ENCODE assay signal across 26 mouse cellular contexts in genomic region chr1:43766328-43766727, GRCm38 (mm10). TPM values are rescaled to one million over a fixed set of nuclear protein-coding genes. Genes with fewer than 3 reads are reported as not detected.
DNase-seq lines count a peak whose midpoint lies in the region; ATAC-seq and TF ChIP-seq lines count a peak whose summit lies in the region.
"Had no signal": no experiment of that assay in that cellular context is flagged by ENCODE, and none has a peak within 500 bp of the region (broad histone marks: within the 10 kb centered on the region; RNA-seq: fewer than 3 reads in every experiment).

No protein-coding gene starts in this region.

- no peak for ATAC-seq in erythroid progenitor cell, adult 5-6 weeks (replicated peaks; ENCODE audit: low FRiP score, poor library complexity, severe bottlenecking)
- ATAC-seq: activated CD4-positive, CD25-positive, alpha-beta regulatory T cell, adult 4 months; CD4-positive, CD25-positive, alpha-beta regulatory T cell, adult 4 months; forebrain, embryonic 16.5 days; inflammation-experienced regulatory T-cells, adult 6 months; intestine, postnatal 0 days; Patski had no signal

- intact Hi-C loops in left cerebral cortex, postnatal 4 days (cut with DNase I) = loop anchor here (10.0 kb wide), 2 partner anchors 168 to 278 kb away; partner anchors contain the start of gene Tpp2

- no peak for TF ChIP-seq RAD21 in CH12.LX (IDR thresholded peaks at IDR 0.05; ENCODE audit: low read depth, low read length)

- dilution Hi-C loops in CH12.LX (cut with MboI; ENCODE audit: extremely low pct_ligation_motif_present, extremely low pct_unique_long_range_greater_than_20kb, low sequenced_read_pairs) = no loop called here

- H3K4me1 ChIP-seq in CH12.LX (ENCODE audit: control insufficient read depth in 1 of 2, insufficient read depth in 2 of 2) = no peaks in the 10 kb centered on the region
- H3K4me1 ChIP-seq: forebrain, embryonic 12.5 days; heart, embryonic 12.5 days; hindbrain, embryonic 15.5 days had no signal

- no peaks in the 10 kb centered on the region for H3K9me3 ChIP-seq in CH12.LX (replicated peaks; ENCODE audit: low read length)
- H3K9me3 ChIP-seq: embryonic facial prominence, embryonic 15.5 days; forebrain, embryonic 12.5 days; heart, embryonic 12.5 days; hindbrain, embryonic 15.5 days had no signal

- peak; percentile 71 to 84 for DNase-seq in adrenal gland, adult (ENCODE audit: inconsistent age in 2 of 2, low spot score in 1 of 2)
- no peak for DNase-seq in adrenal gland, adult 18-20 months (ENCODE audit: low spot score in 2 of 2)
- peak; percentile 34 for DNase-seq in CH12.LX (ENCODE audit: extremely low read depth)
- DNase-seq in adrenal gland, postnatal 14 days = peak; percentile 48
- peak; percentile 16 for DNase-seq in induced T-regulatory cell, adult 2 months (ENCODE audit: low read depth)
- DNase-seq in left cerebral cortex, postnatal 4 days = no peak
- DNase-seq in urinary bladder, postnatal 10 days (ENCODE audit: low spot score) = no peak
- DNase-seq: cerebellum, adult 2 months; cerebellum, postnatal 10 days; embryo, embryonic 11 days; gastrocnemius, postnatal 14 days; kidney, adult 8-10 months had no signal

- H3K27ac ChIP-seq in CH12.LX (ENCODE audit: insufficient read depth, low read depth) = no peak overlapping the region
- H3K27ac ChIP-seq: embryonic facial prominence, embryonic 15.5 days; forebrain, embryonic 12.5 days; hindbrain, embryonic 15.5 days had no signal

- peaks cover 25 to 90% of the 10 kb centered on the region in 2 experiments for H3K36me3 ChIP-seq in CH12.LX (replicated peaks in 1 of 2; ENCODE audit: control insufficient read depth in 1 of 2, insufficient read depth in 1 of 2, low read length in 1 of 2)

- TF ChIP-seq CTCF in CH12.LX (conservative IDR thresholded peaks at IDR 0.05 in 1 of 2, IDR thresholded peaks at IDR 0.05 in 1 of 2; ENCODE audit: low read depth in 2 of 2, low read length in 2 of 2) = no peak

- no peak overlapping the region for H3K9ac ChIP-seq in CH12.LX (ENCODE audit: insufficient read depth, low read depth)
- H3K9ac ChIP-seq: embryonic facial prominence, embryonic 15.5 days; forebrain, embryonic 12.5 days; heart, embryonic 12.5 days; hindbrain, embryonic 15.5 days had no signal

- no peak for TF ChIP-seq EP300 in CH12.LX (IDR thresholded peaks at IDR 0.05; ENCODE audit: low read length)

- no peaks in the 10 kb centered on the region for H3K27me3 ChIP-seq in CH12.LX (replicated peaks)
- H3K27me3 ChIP-seq: embryonic facial prominence, embryonic 15.5 days; forebrain, embryonic 12.5 days; heart, embryonic 12.5 days; hindbrain, embryonic 15.5 days; Patski had no signal

- no peak for TF ChIP-seq POLR2A in CH12.LX (IDR thresholded peaks at IDR 0.05; ENCODE audit: low read depth, low read length)

- H3K79me2 ChIP-seq in CH12.LX (replicated peaks; ENCODE audit: control insufficient read depth, extremely low read depth, insufficient read depth, poor library complexity, severe bottlenecking) = no peaks in the 10 kb centered on the region

- no peak overlapping the region for H3K4me2 ChIP-seq in CH12.LX (ENCODE audit: insufficient read depth, low read depth, poor library complexity, severe bottlenecking)
- H3K4me2 ChIP-seq: embryonic facial prominence, embryonic 15.5 days; forebrain, embryonic 12.5 days; heart, embryonic 12.5 days; hindbrain, embryonic 15.5 days had no signal

- H3K4me3 ChIP-seq in CH12.LX (replicated peaks in 1 of 3; ENCODE audit: low read depth in 2 of 3, low read length in 2 of 3, poor library complexity in 1 of 3) = no peak overlapping the region
- H3K4me3 ChIP-seq: embryonic facial prominence, embryonic 15.5 days; erythroblast, embryonic 14.5 days; forebrain, embryonic 12.5 days; heart, embryonic 12.5 days; hindbrain, embryonic 15.5 days had no signal

- in situ Hi-C loops in CH12.LX (cut with MboI; ENCODE audit: low pct_ligation_motif_present, low pct_unique_long_range_greater_than_20kb, low sequenced_read_pairs) = loop anchor here (25.0 kb wide), 1 partner anchor 271 kb away; no protein-coding TSS in a partner anchor

TF ChIP-seq in CH12.LX, 34 proteins besides CTCF, POLR2A, EP300 and RAD21:
- TF ChIP-seq RCOR1 (conservative IDR thresholded peaks at IDR 0.05; ENCODE audit: low read depth, low read length) (no peak), ZNF384 (IDR thresholded peaks at IDR 0.05; ENCODE audit: low read depth, low read length) (no peak), JUND (conservative IDR thresholded peaks at IDR 0.05; ENCODE audit: low read depth, low read length) (no peak), GABPA (IDR thresholded peaks at IDR 0.05; ENCODE audit: insufficient replicate concordance, low read depth, low read length) (no peak), SIN3A (IDR thresholded peaks at IDR 0.05; ENCODE audit: low read length) (no peak), NELFE (IDR thresholded peaks at IDR 0.05; ENCODE audit: low read depth, low read length) (no peak), MEF2A (IDR thresholded peaks at IDR 0.05; ENCODE audit: borderline replicate concordance, low read depth, low read length) (no peak), ETS1 (conservative IDR thresholded peaks at IDR 0.05; ENCODE audit: low read depth, low read length) (no peak), HCFC1 (IDR thresholded peaks at IDR 0.05; ENCODE audit: low read depth, low read length) (no peak), MAFK (IDR thresholded peaks at IDR 0.05; ENCODE audit: insufficient replicate concordance, low read length) (no peak), SMC3 (IDR thresholded peaks at IDR 0.05; ENCODE audit: low read depth, low read length) (no peak), MYC (IDR thresholded peaks at IDR 0.05; ENCODE audit: low read depth, low read length) (no peak), USF2 (conservative IDR thresholded peaks at IDR 0.05; ENCODE audit: low read depth, low read length) (no peak), USF1 (IDR thresholded peaks at IDR 0.05; ENCODE audit: low read depth, low read length) (no peak), UBTF (IDR thresholded peaks at IDR 0.05; ENCODE audit: low read depth, low read length) (no peak), NRF1 (IDR thresholded peaks at IDR 0.05; ENCODE audit: low read depth, low read length) (no peak), CHD2 (IDR thresholded peaks at IDR 0.05; ENCODE audit: low read length) (no peak), ZKSCAN1 (IDR thresholded peaks at IDR 0.05; ENCODE audit: borderline replicate concordance, low read depth, low read length) (no peak)

RNA-seq across cellular contexts. Expression of gene 1500015O10Rik, which starts 35.9 kb away (rescaled TPM):
- 100 to 1,000 TPM; 185 to 244 TPM for total RNA-seq in adrenal gland, adult 18-20 months (2021)
- not detected in 2 replicates for total RNA-seq in CH12.LX (2012; rRNA removed)
- total RNA-seq in CH12.LX (2014; rRNA removed) = not detected in 2 replicates
- not detected in 2 replicates for polyA plus RNA-seq in CH12.LX (2012; ENCODE audit: insufficient read length, low read depth)
- 91.3 and 108 TPM in 2 replicates for total RNA-seq in adrenal gland, postnatal 14 days (2021)
- total RNA-seq in left cerebral cortex, postnatal 4 days (2021) = 1 to 10 TPM; 2.3 TPM
- not detected in 2 replicates for total RNA-seq in erythroid progenitor cell, adult 5-6 weeks (2015; ENCODE audit: low replicate concordance)
- total RNA-seq in erythroid progenitor cell, adult 5-6 weeks (2017; ENCODE audit: low replicate concordance) = not detected in 2 replicates
- total RNA-seq: granulocyte monocyte progenitor cell, adult 5-6 weeks; MEL had no signal
- polyA plus RNA-seq: activated CD4-positive, CD25-positive, alpha-beta regulatory T cell, adult 4 months; CD4-positive, CD25-positive, alpha-beta regulatory T cell, adult 4 months; erythroblast, embryonic 14.5 days had no signal

Comparison
In these comparisons a context has a peak if more than half of its experiments do, and no peak if none do; other contexts are left out.
1. DNase-seq: peak in adrenal gland, adult (2 of 2), CH12.LX (single experiment), adrenal gland, postnatal 14 days (single experiment) and induced T-regulatory cell, adult 2 months (single experiment); none in adrenal gland, adult 18-20 months (0 of 2), left cerebral cortex, postnatal 4 days (single experiment) and urinary bladder, postnatal 10 days (single experiment).
2. RNA of gene 1500015O10Rik, which starts 35.9 kb away (total RNA-seq): 185 to 244 TPM in adrenal gland, adult 18-20 months and 91.3 to 108 TPM in adrenal gland, postnatal 14 days; 2.3 TPM in left cerebral cortex, postnatal 4 days, not detected in CH12.LX and not detected in erythroid progenitor cell, adult 5-6 weeks; every median in the first group is over 10 times any median in the second.